Mouse (Mus musculus) neural tube, embryonic 15.5 days (tissue): ENCODE results near the gene Rpl14. TPM values are rescaled to one million over a fixed set of nuclear protein-coding genes. Genes with fewer than 3 reads are reported as not detected.

Source experiments
- ATAC-seq: fragments of 200-750 bp; cut with Nextera tagmentation; 2 replicates; pipeline ENCODE4 v1.8.0; 2017; ENCODE audit warnings: mild to moderate bottlenecking, moderate TSS enrichment, moderate library complexity; ENCODE audit not compliant: low FRiP score
- H3K27ac ChIP-seq: fragments of 300-500 bp; sonication (generic); replicated peaks from 2 replicates; pipeline ENCODE4 v1.5.1; 2015; ENCODE audit warnings: mild to moderate bottlenecking, inconsistent platforms
- H3K27me3 ChIP-seq: fragments of 300-500 bp; sonication (generic); replicated peaks from 2 replicates; pipeline ENCODE4 v1.6.1; 2015; ENCODE audit warnings: inconsistent platforms
- H3K36me3 ChIP-seq: fragments of 300-500 bp; sonication (generic); 2 replicates; pipeline ENCODE4 v1.6.1; 2015; ENCODE audit warnings: inconsistent platforms
- H3K4me1 ChIP-seq: fragments of 300-500 bp; sonication (generic); 2 replicates; pipeline ENCODE4 v1.6.1; 2015; ENCODE audit warnings: inconsistent platforms
- H3K4me2 ChIP-seq: fragments of 300-500 bp; sonication (generic); 2 replicates; pipeline ENCODE4 v1.6.1; 2015; ENCODE audit warnings: inconsistent platforms, mild to moderate bottlenecking, moderate library complexity
- H3K4me3 ChIP-seq: fragments of 300-500 bp; sonication (generic); replicated peaks from 2 replicates; pipeline ENCODE4 v1.5.1; 2015; ENCODE audit warnings: mild to moderate bottlenecking, inconsistent platforms
- H3K9ac ChIP-seq: fragments of 300-500 bp; sonication (generic); replicated peaks from 2 replicates; pipeline ENCODE4 v1.6.1; 2015; ENCODE audit warnings: mild to moderate bottlenecking, inconsistent platforms
- H3K9me3 ChIP-seq: fragments of 300-500 bp; sonication (generic); replicated peaks from 2 replicates; pipeline ENCODE4 v1.6.1; 2016; ENCODE audit warnings: inconsistent platforms
- WGBS: fragments of 180-500 bp; shearing (Covaris S2); methylation state at CpG from one replicate; pipeline ENCODE4 v1.1.7; 2015; ENCODE audit warnings: mixed read lengths; 5-methylcytosine and 5-hydroxymethylcytosine counted together
- polyA plus RNA-seq: library from polyadenylated mRNA; unstranded; fragments of >200 nt; fragmentation: Nextera tagmentation; extraction: Ambion mirVana; gene quantifications from 2 replicates; pipeline ENCODE4 v1.2.1, GENCODE M21; 2015

The Rpl14 gene
- polyA plus RNA-seq, 1 experiment from 2014 or later, result 431 TPM

- 61% methylated on average over 9 of the region's 9 CpGs for WGBS
- no peak overlapping the region for H3K27ac ChIP-seq
- no peak for ATAC-seq
Measured at GRCm38 (mm10) chr9:120593383-120594101, 22.3 kb downstream of the Rpl14 start.

GRCm38 (mm10) chr9:120594839-120595238, 23.6 kb downstream of the Rpl14 start:
- Histone ChIP-seq H3K27ac (no peak overlapping the region), H3K9me3 (no peaks in the 10 kb centered on the region), H3K9ac (no peak overlapping the region), H3K27me3 (no peaks in the 10 kb centered on the region), H3K36me3 (no peaks in the 10 kb centered on the region), H3K4me2 (no peak overlapping the region), H3K4me3 (no peak overlapping the region), H3K4me1 (peaks cover 12% of the 10 kb centered on the region; the same call in 1 of the 2 replicates)
- WGBS, result 26% methylated on average over 6 of the region's 6 CpGs
- ATAC-seq, result no peak

More at GRCm38 (mm10) chr9:120593383-120594101, 22.3 kb downstream of the Rpl14 start:
- no peak overlapping the region for H3K9ac ChIP-seq
- H3K4me1 ChIP-seq, result peaks cover 12% of the 10 kb centered on the region; the same call in 1 of the 2 replicates
- H3K4me2 ChIP-seq, result no peak overlapping the region
- H3K9me3 ChIP-seq, result no peaks in the 10 kb centered on the region
- H3K4me3 ChIP-seq, result no peak overlapping the region
- H3K27me3 ChIP-seq, result no peaks in the 10 kb centered on the region
- no peaks in the 10 kb centered on the region for H3K36me3 ChIP-seq

GRCm38 (mm10) chr9:120595306-120595705, 24.1 kb downstream of the Rpl14 start:
- Histone ChIP-seq H3K27me3 (no peaks in the 10 kb centered on the region), H3K4me1 (peaks cover 12% of the 10 kb centered on the region; the same call in 1 of the 2 replicates), H3K9ac (no peak overlapping the region), H3K4me2 (no peak overlapping the region), H3K36me3 (no peaks in the 10 kb centered on the region), H3K4me3 (no peak overlapping the region), H3K27ac (no peak overlapping the region), H3K9me3 (no peaks in the 10 kb centered on the region)
- 42% methylated on average over 4 of the region's 4 CpGs for WGBS
- no peak for ATAC-seq

- Histone ChIP-seq H3K4me1 (peaks cover 24% of the 10 kb centered on the region), H3K4me2 (no peak overlapping the region), H3K27me3 (no peaks in the 10 kb centered on the region), H3K9ac (no peak overlapping the region), H3K27ac (no peak overlapping the region), H3K4me3 (no peak overlapping the region), H3K9me3 (no peaks in the 10 kb centered on the region), H3K36me3 (no peaks in the 10 kb centered on the region)
- peak; percentile 53; the same call in 1 of the 2 replicates for ATAC-seq
- 26% methylated on average over 17 of the region's 17 CpGs for WGBS
Measured at GRCm38 (mm10) chr9:120601488-120602171, 30.4 kb downstream of the Rpl14 start.

GRCm38 (mm10) chr9:120602172-120602838, 31.1 kb downstream of the Rpl14 start:
- 58% methylated on average over 17 of the region's 17 CpGs for WGBS
- ATAC-seq, result peak; percentile 60
- H3K27me3 ChIP-seq, result no peaks in the 10 kb centered on the region
- no peak overlapping the region for H3K9ac ChIP-seq
- H3K36me3 ChIP-seq, result no peaks in the 10 kb centered on the region
- no peak overlapping the region for H3K4me3 ChIP-seq
- H3K4me1 ChIP-seq, result peaks cover 24% of the 10 kb centered on the region
- no peak overlapping the region for H3K27ac ChIP-seq
- peak overlapping the region; percentile 46 for H3K4me2 ChIP-seq
- H3K9me3 ChIP-seq, result no peaks in the 10 kb centered on the region

GRCm38 (mm10) chr9:120602839-120603511, 31.7 kb downstream of the Rpl14 start:
- ATAC-seq, result peak; percentile 87; the same call in 1 of the 2 replicates
- Histone ChIP-seq H3K4me2 (peak overlapping the region; percentile 46), H3K4me3 (no peak overlapping the region), H3K36me3 (no peaks in the 10 kb centered on the region), H3K27me3 (no peaks in the 10 kb centered on the region), H3K9me3 (no peaks in the 10 kb centered on the region), H3K4me1 (peaks cover 24% of the 10 kb centered on the region), H3K9ac (no peak overlapping the region), H3K27ac (peak overlapping the region; percentile 42; the same call in 1 of the 2 replicates)
- 4% methylated on average over 23 of the region's 23 CpGs for WGBS

- H3K36me3 ChIP-seq, result no peaks in the 10 kb centered on the region
- H3K27ac ChIP-seq, result peak overlapping the region; percentile 42; the same call in 1 of the 2 replicates
- H3K27me3 ChIP-seq, result no peaks in the 10 kb centered on the region
- 0 out of 2 replicates have a peak, but pooled peaks cover 3% of the 10 kb centered on the region for H3K9me3 ChIP-seq
- 0 out of 2 replicates have a peak overlapping the region, but pooled peaks have one; percentile 7 for H3K9ac ChIP-seq
- peak overlapping the region; percentile 46 for H3K4me2 ChIP-seq
- WGBS, result 19% methylated on average over 10 of the region's 10 CpGs
- peak; percentile 33; the same call in 1 of the 2 replicates for ATAC-seq
- peaks cover 24% of the 10 kb centered on the region for H3K4me1 ChIP-seq
- H3K4me3 ChIP-seq, result no peak overlapping the region
Measured at GRCm38 (mm10) chr9:120603512-120603908, 32.3 kb downstream of the Rpl14 start.

GRCm38 (mm10) chr9:120603956-120604355, 32.7 kb downstream of the Rpl14 start:
- H3K9me3 ChIP-seq, result 0 out of 2 replicates have a peak, but pooled peaks cover 5% of the 10 kb centered on the region
- no peaks in the 10 kb centered on the region for H3K27me3 ChIP-seq
- ATAC-seq, result no peak
- H3K4me3 ChIP-seq, result no peak overlapping the region
- 29% methylated on average over 7 of the region's 12 CpGs for WGBS
- H3K4me1 ChIP-seq, result peaks cover 24% of the 10 kb centered on the region
- H3K4me2 ChIP-seq, result no peak overlapping the region
- no peak overlapping the region for H3K9ac ChIP-seq
- no peak overlapping the region for H3K27ac ChIP-seq
- H3K36me3 ChIP-seq, result no peaks in the 10 kb centered on the region

- ATAC-seq, result no peak
- Histone ChIP-seq H3K4me1 (no peaks in the 10 kb centered on the region), H3K9ac (no peak overlapping the region), H3K36me3 (no peaks in the 10 kb centered on the region), H3K4me2 (no peak overlapping the region), H3K4me3 (no peak overlapping the region), H3K9me3 (0 out of 2 replicates have a peak, but pooled peaks cover 5% of the 10 kb centered on the region), H3K27ac (no peak overlapping the region), H3K27me3 (no peaks in the 10 kb centered on the region)
Measured at GRCm38 (mm10) chr9:120611055-120611454, 39.8 kb downstream of the Rpl14 start.

GRCm38 (mm10) chr9:120614059-120614458, 42.8 kb downstream of the Rpl14 start:
- 91% methylated on average over 6 of the region's 6 CpGs for WGBS
- no peaks in the 10 kb centered on the region for H3K36me3 ChIP-seq
- H3K4me3 ChIP-seq, result no peak overlapping the region
- peaks cover 2% of the 10 kb centered on the region; the same call in 1 of the 2 replicates for H3K4me1 ChIP-seq
- H3K4me2 ChIP-seq, result no peak overlapping the region
- H3K9me3 ChIP-seq, result no peaks in the 10 kb centered on the region
- ATAC-seq, result no peak
- H3K27ac ChIP-seq, result no peak overlapping the region
- no peaks in the 10 kb centered on the region for H3K27me3 ChIP-seq
- H3K9ac ChIP-seq, result no peak overlapping the region

- no peaks in the 10 kb centered on the region for H3K27me3 ChIP-seq
- peaks cover 10% of the 10 kb centered on the region for H3K9me3 ChIP-seq
- peaks cover 19% of the 10 kb centered on the region for H3K4me1 ChIP-seq
- 70% methylated on average over 6 of the region's 6 CpGs for WGBS
- H3K4me2 ChIP-seq, result no peak overlapping the region
- H3K27ac ChIP-seq, result no peak overlapping the region
- H3K9ac ChIP-seq, result no peak overlapping the region
- H3K4me3 ChIP-seq, result no peak overlapping the region
- ATAC-seq, result no peak
- no peaks in the 10 kb centered on the region for H3K36me3 ChIP-seq
Measured at GRCm38 (mm10) chr9:120618101-120618500, 46.9 kb downstream of the Rpl14 start.
